11 mouse cellular contexts compared by ENCODE assay signal in the genomic region with DNA sequence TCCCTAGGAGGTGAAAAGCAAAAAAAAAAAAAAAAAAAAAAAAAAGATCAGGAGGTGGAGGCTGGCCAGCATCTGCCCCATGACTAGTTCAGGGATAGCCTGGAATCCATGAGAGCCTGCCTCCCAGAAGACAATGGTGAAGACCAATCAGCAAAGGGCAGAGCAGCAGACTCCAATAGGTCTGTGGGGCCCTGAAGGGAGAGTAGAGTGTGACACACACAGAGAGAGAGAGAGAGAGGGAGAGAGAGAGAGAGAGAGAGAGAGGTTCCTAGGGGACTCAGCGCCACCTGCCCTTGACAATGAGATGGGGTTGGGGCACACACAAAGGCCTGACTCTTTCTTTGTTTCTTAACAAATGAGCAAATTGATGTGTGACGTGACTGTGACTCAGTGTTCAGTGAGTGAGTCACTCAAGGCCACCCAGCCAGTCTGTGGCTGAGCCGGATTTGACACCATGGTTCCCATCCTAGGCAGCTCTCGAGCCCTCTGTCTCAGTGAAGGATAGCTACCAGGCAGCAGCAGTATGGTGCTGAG. TPM values are rescaled to one million over a fixed set of nuclear protein-coding genes. Genes with fewer than 3 reads are reported as not detected.
DNase-seq lines count a peak whose midpoint lies in the region; ATAC-seq and TF ChIP-seq lines count a peak whose summit lies in the region.
"Had no signal": no experiment of that assay in that cellular context is flagged by ENCODE, and none has a peak within 500 bp of the region (broad histone marks: within the 10 kb centered on the region; RNA-seq: fewer than 3 reads in every experiment).

No protein-coding gene starts in this region.

- H3K4me2 ChIP-seq in heart, embryonic 12.5 days = no peak overlapping the region
- H3K4me2 ChIP-seq in hindbrain, embryonic 16.5 days (ENCODE audit: low read length) = no peak overlapping the region

- no peak for TF ChIP-seq POLR2A in olfactory bulb, adult 2 months (IDR thresholded peaks at IDR 0.05; ENCODE audit: insufficient read depth, low read depth, low read length)

- no peaks in the 10 kb centered on the region for H3K36me3 ChIP-seq in heart, embryonic 12.5 days
- no peaks in the 10 kb centered on the region for H3K36me3 ChIP-seq in hindbrain, embryonic 16.5 days (ENCODE audit: control insufficient read depth, insufficient read depth, low read length)

- WGBS in heart, embryonic 12.5 days = 67% methylated on average over 4 of the region's 4 CpGs
- WGBS in hindbrain, embryonic 16.5 days = 37% methylated on average over 4 of the region's 4 CpGs
- WGBS in olfactory bulb, adult 2 months = 41% methylated on average over 4 of the region's 4 CpGs

- no peak for TF ChIP-seq CTCF in olfactory bulb, adult 2 months (IDR thresholded peaks at IDR 0.05; ENCODE audit: insufficient read depth, low read depth, low read length)
- no peak for TF ChIP-seq CTCF in layer of hippocampus, adult 2 months (conservative IDR thresholded peaks at IDR 0.05)

- H3K27me3 ChIP-seq in heart, embryonic 12.5 days (replicated peaks) = no peaks in the 10 kb centered on the region
- H3K27me3 ChIP-seq in hindbrain, embryonic 16.5 days (replicated peaks; ENCODE audit: control insufficient read depth, insufficient read depth, low read length) = no peaks in the 10 kb centered on the region

- ATAC-seq in heart, embryonic 12.5 days (ENCODE audit: insufficient number of reproducible peaks, low FRiP score) = no peak
- ATAC-seq in hindbrain, embryonic 16.5 days = peak; percentile 38; the same call in 1 of the 2 replicates
- ATAC-seq: liver, postnatal 0 days had no signal

- DNase-seq in heart, postnatal 14 days = no peak
- DNase-seq in embryo, embryonic 11 days = peak; percentile 73
- no peak for DNase-seq in layer of hippocampus, adult 2 months (ENCODE audit: low spot score in 2 of 2)
- DNase-seq in layer of hippocampus, adult 9-10 months (ENCODE audit: low spot score) = no peak
- no peak for DNase-seq in ovary, adult 18-20 months (ENCODE audit: low spot score)
- DNase-seq: liver, postnatal 0 days; right cerebral cortex, postnatal 4 days had no signal

- no peak overlapping the region for H3K9ac ChIP-seq in heart, embryonic 12.5 days
- no peak overlapping the region for H3K9ac ChIP-seq in hindbrain, embryonic 16.5 days (ENCODE audit: low read depth, low read length)
- H3K9ac ChIP-seq: liver, postnatal 0 days had no signal

- H3K9me3 ChIP-seq in heart, embryonic 12.5 days (replicated peaks) = no peaks in the 10 kb centered on the region
- no peaks in the 10 kb centered on the region for H3K9me3 ChIP-seq in hindbrain, embryonic 16.5 days (ENCODE audit: control insufficient read depth, low read length)

- H3K27ac ChIP-seq in heart, embryonic 12.5 days (ENCODE audit: poor library complexity, severe bottlenecking) = peak overlapping the region; percentile 21; the same call in 1 of the 2 replicates
- H3K27ac ChIP-seq in hindbrain, embryonic 16.5 days (ENCODE audit: low read depth, low read length) = peak overlapping the region; percentile 42; the same call in 1 of the 2 replicates
- peak overlapping the region; percentile 33; the same call in 1 of the 2 replicates for H3K27ac ChIP-seq in olfactory bulb, adult 2 months (ENCODE audit: insufficient read depth, low read depth, low read length)
- H3K27ac ChIP-seq in layer of hippocampus, adult 2 months = no peak overlapping the region

- H3K4me3 ChIP-seq in heart, embryonic 12.5 days = no peak overlapping the region
- no peak overlapping the region for H3K4me3 ChIP-seq in hindbrain, embryonic 16.5 days (ENCODE audit: low read length)
- no peak overlapping the region for H3K4me3 ChIP-seq in olfactory bulb, adult 2 months (ENCODE audit: insufficient read depth, low read depth, low read length)
- no peak overlapping the region for H3K4me3 ChIP-seq in layer of hippocampus, adult 2 months

- intact Hi-C loops in heart, postnatal 14 days (cut with DNase I) = no loop called here

- peaks cover 33% of the 10 kb centered on the region for H3K4me1 ChIP-seq in heart, embryonic 12.5 days (replicated peaks)
- peaks cover 14% of the 10 kb centered on the region for H3K4me1 ChIP-seq in hindbrain, embryonic 16.5 days (ENCODE audit: control insufficient read depth, insufficient read depth, low read depth, low read length)
- peaks cover 18% of the 10 kb centered on the region for H3K4me1 ChIP-seq in olfactory bulb, adult 2 months (ENCODE audit: control insufficient read depth, insufficient read depth, low read length)

RNA-seq across cellular contexts. Expression of gene Lrrc74a, which starts 52.9 kb away (rescaled TPM):
- not detected in 2 replicates for polyA plus RNA-seq in heart, embryonic 12.5 days (2016; fragmentation: Nextera tagmentation; extraction: Ambion mirVana)
- total RNA-seq in heart, postnatal 14 days (2021) = not detected
- polyA plus RNA-seq in hindbrain, embryonic 16.5 days (2015; fragmentation: Nextera tagmentation; extraction: Ambion mirVana) = not detected in 2 replicates
- polyA plus RNA-seq in olfactory bulb, adult 2 months (2012; ENCODE audit: insufficient read depth, insufficient read length, low replicate concordance, missing spikeins) = not detected in 2 replicates
- not detected for total RNA-seq in layer of hippocampus, adult 2 months (2021)
- polyA plus RNA-seq: intestine, embryonic 14.5 days; liver, postnatal 0 days had no signal
